Mouse (Mus musculus) neural tube, embryonic 14.5 days (tissue): ENCODE measurements at regions not wholly inside any gene's neighbourhood (a gene's known extent, or its start where the extent isn't known, plus 50 kb on each side); places are given as distances from the start of the nearest gene placed in this dataset.
"Not testable (repeated sequence)": the region's sequence is repeated elsewhere in the genome, so short reads cannot be mapped to it uniquely, and the experiment has no call there.

Experiments used
- ATAC-seq: fragments of 200-750 bp; cut with Nextera tagmentation; 2 replicates; pipeline ENCODE4 v1.8.0; 2017; ENCODE audit warnings: low read depth, mild to moderate bottlenecking, moderate TSS enrichment, moderate library complexity
- H3K27ac ChIP-seq: fragments of 300-500 bp; sonication (generic); 2 replicates; pipeline ENCODE4 v1.5.1; 2014; ENCODE audit warnings: low read depth, mild to moderate bottlenecking, control low read depth, low read length, moderate library complexity, mixed read lengths
- H3K27me3 ChIP-seq: fragments of 300-500 bp; sonication (generic); 2 replicates; pipeline ENCODE4 v1.6.1; 2014; ENCODE audit warnings: low read length; ENCODE audit not compliant: control insufficient read depth, insufficient read depth
- H3K36me3 ChIP-seq: fragments of 300-500 bp; sonication (generic); 2 replicates; pipeline ENCODE4 v1.6.1; 2014; ENCODE audit warnings: low read length, mixed read lengths; ENCODE audit not compliant: control insufficient read depth, insufficient read depth
- H3K4me1 ChIP-seq: fragments of 300-500 bp; sonication (generic); 2 replicates; pipeline ENCODE4 v1.6.1; 2014; ENCODE audit warnings: low read length; ENCODE audit not compliant: control insufficient read depth, insufficient read depth
- H3K4me2 ChIP-seq: fragments of 300-500 bp; sonication (generic); 2 replicates; pipeline ENCODE4 v1.6.1; 2014; ENCODE audit warnings: mild to moderate bottlenecking, low read depth, low read length, control low read depth
- H3K4me3 ChIP-seq: fragments of 300-500 bp; sonication (generic); 2 replicates; pipeline ENCODE4 v1.5.1; 2014; ENCODE audit warnings: low read depth, low read length, control low read depth, mixed read lengths
- H3K9ac ChIP-seq: fragments of 300-500 bp; sonication (generic); replicated peaks from 2 replicates; pipeline ENCODE4 v1.6.1; 2014; ENCODE audit warnings: low read depth, mild to moderate bottlenecking, control low read depth, low read length, mixed read lengths
- H3K9me3 ChIP-seq: fragments of 300-500 bp; sonication (generic); 2 replicates; pipeline ENCODE4 v1.6.1; 2016; ENCODE audit warnings: low read length; ENCODE audit not compliant: control insufficient read depth
- WGBS: fragments of 180-500 bp; shearing (Covaris S2); extraction: QIAGEN DNeasy Blood & Tissue Kit; methylation state at CpG from one replicate; pipeline ENCODE4 v1.1.7; 2014; 5-methylcytosine and 5-hydroxymethylcytosine counted together

- no peak for ATAC-seq
- Histone ChIP-seq H3K4me1 (no peaks in the 10 kb centered on the region), H3K36me3 (no peaks in the 10 kb centered on the region), H3K9me3 (no peaks in the 10 kb centered on the region), H3K27ac (no peak overlapping the region), H3K4me2 (no peak overlapping the region), H3K4me3 (no peak overlapping the region), H3K9ac (no peak overlapping the region), H3K27me3 (no peaks in the 10 kb centered on the region)
- 88% methylated on average over 5 of the region's 5 CpGs for WGBS
Measured at GRCm38 (mm10) chr2:92664939-92665338, 65.4 kb downstream of the Chst1 start.

- Histone ChIP-seq H3K9me3 (no peaks in the 10 kb centered on the region), H3K27me3 (no peaks in the 10 kb centered on the region), H3K4me2 (no peak overlapping the region), H3K4me1 (no peaks in the 10 kb centered on the region), H3K27ac (no peak overlapping the region), H3K36me3 (no peaks in the 10 kb centered on the region), H3K4me3 (no peak overlapping the region), H3K9ac (no peak overlapping the region)
- 92% methylated on average over 1 of the region's 1 CpGs for WGBS
- no peak for ATAC-seq
Measured at GRCm38 (mm10) chr2:92667192-92667591, 67.7 kb downstream of the Chst1 start.

DNA sequence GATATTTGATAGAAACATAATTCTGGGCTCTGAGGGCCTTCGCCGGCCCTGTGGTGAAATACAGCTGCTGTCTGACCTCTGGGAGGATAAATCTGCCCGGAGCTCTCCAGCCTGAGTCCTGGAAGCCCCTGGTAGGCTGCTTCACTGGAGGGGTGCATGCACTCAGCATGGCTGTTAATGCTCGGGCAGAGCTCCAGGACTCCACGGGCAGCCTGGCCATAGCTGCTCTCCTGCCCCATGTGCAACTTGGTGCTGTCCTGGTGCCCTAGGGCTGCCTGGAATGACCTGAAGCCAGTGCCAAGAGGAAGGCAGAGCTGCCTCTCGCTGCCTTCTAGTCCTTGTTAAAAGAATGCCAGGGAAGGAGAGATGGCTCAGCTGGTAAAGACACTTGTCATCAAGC lies 68.2 kb downstream of the Chst1 start:
- ATAC-seq: peak; percentile 49; the same call in 1 of the 2 replicates

GRCm38 (mm10) chr2:92669431-92670081 lies 70.0 kb downstream of the Chst1 start:
- H3K27ac ChIP-seq, H3K36me3 ChIP-seq, H3K4me3 ChIP-seq, H3K9me3 ChIP-seq, H3K4me2 ChIP-seq, H3K27me3 ChIP-seq, H3K9ac ChIP-seq, H3K4me1 ChIP-seq, ATAC-seq: not testable (repeated sequence)
- 29% methylated on average over 9 of the region's 10 CpGs for WGBS

More for the DNA sequence above, 68.2 kb downstream of the Chst1 start:
- no peaks in the 10 kb centered on the region for H3K9me3 ChIP-seq
- H3K9ac ChIP-seq: no peak overlapping the region
- H3K4me3 ChIP-seq: no peak overlapping the region
- no peaks in the 10 kb centered on the region for H3K4me1 ChIP-seq
- H3K27ac ChIP-seq: no peak overlapping the region
- 36% methylated on average over 6 of the region's 6 CpGs for WGBS
- H3K27me3 ChIP-seq: no peaks in the 10 kb centered on the region
- no peaks in the 10 kb centered on the region for H3K36me3 ChIP-seq
- H3K4me2 ChIP-seq: no peak overlapping the region

DNA sequence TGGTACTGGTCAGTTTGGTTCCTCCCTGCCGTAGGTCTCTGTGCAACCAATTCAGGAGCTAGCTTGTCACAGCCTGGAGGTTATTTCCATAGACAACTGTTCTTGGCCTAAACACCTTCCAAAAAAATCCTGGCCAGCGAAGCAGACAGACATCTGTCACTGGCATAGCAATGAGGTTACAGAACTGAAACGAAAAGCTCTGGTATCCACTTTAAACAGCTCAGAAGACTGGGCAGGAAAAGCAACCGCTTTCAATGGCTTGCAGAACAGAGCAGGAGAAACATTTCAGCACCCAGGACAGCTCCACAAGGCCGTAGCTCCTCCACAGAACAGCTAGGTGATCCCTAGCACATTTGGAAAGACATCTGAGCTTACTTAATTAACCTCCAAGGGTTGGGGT lies 72.1 kb downstream of the Chst1 start:
- Histone ChIP-seq H3K4me3 (no peak overlapping the region), H3K9me3 (no peaks in the 10 kb centered on the region), H3K27me3 (no peaks in the 10 kb centered on the region), H3K27ac (no peak overlapping the region), H3K36me3 (no peaks in the 10 kb centered on the region), H3K4me2 (no peak overlapping the region), H3K9ac (no peak overlapping the region), H3K4me1 (no peaks in the 10 kb centered on the region)
- no peak for ATAC-seq
- 44% methylated on average over 5 of the region's 5 CpGs for WGBS

- no peaks in the 10 kb centered on the region for H3K4me1 ChIP-seq
- no peaks in the 10 kb centered on the region for H3K27me3 ChIP-seq
- no peaks in the 10 kb centered on the region for H3K36me3 ChIP-seq
- no peak overlapping the region for H3K4me3 ChIP-seq
- no peak for ATAC-seq
- 80% methylated on average over 4 of the region's 4 CpGs for WGBS
- no peak overlapping the region for H3K4me2 ChIP-seq
- H3K27ac ChIP-seq: no peak overlapping the region
- no peak overlapping the region for H3K9ac ChIP-seq
- H3K9me3 ChIP-seq: no peaks in the 10 kb centered on the region
Measured at GRCm38 (mm10) chr2:92672106-92672505, 72.6 kb downstream of the Chst1 start.

- no peak overlapping the region for H3K27ac ChIP-seq
- WGBS: 85% methylated on average over 9 of the region's 9 CpGs
- H3K4me3 ChIP-seq: no peak overlapping the region
- H3K9ac ChIP-seq: no peak overlapping the region
- H3K9me3 ChIP-seq: no peaks in the 10 kb centered on the region
- no peak overlapping the region for H3K4me2 ChIP-seq
- H3K4me1 ChIP-seq: no peaks in the 10 kb centered on the region
- no peak for ATAC-seq
- no peaks in the 10 kb centered on the region for H3K36me3 ChIP-seq
- no peaks in the 10 kb centered on the region for H3K27me3 ChIP-seq
Measured at GRCm38 (mm10) chr2:92673064-92673813, 73.7 kb downstream of the Chst1 start.

GRCm38 (mm10) chr2:92673931-92674330 lies 74.4 kb downstream of the Chst1 start:
- H3K36me3 ChIP-seq: no peaks in the 10 kb centered on the region
- no peak overlapping the region for H3K4me3 ChIP-seq
- ATAC-seq: no peak
- no peak overlapping the region for H3K4me2 ChIP-seq
- H3K9ac ChIP-seq: no peak overlapping the region
- H3K27ac ChIP-seq: no peak overlapping the region
- no peaks in the 10 kb centered on the region for H3K9me3 ChIP-seq
- 19% methylated on average over 4 of the region's 4 CpGs for WGBS
- H3K27me3 ChIP-seq: no peaks in the 10 kb centered on the region
- H3K4me1 ChIP-seq: no peaks in the 10 kb centered on the region

- Histone ChIP-seq H3K36me3 (no peaks in the 10 kb centered on the region), H3K4me2 (no peak overlapping the region), H3K9me3 (no peaks in the 10 kb centered on the region), H3K9ac (no peak overlapping the region), H3K27ac (no peak overlapping the region), H3K4me1 (no peaks in the 10 kb centered on the region), H3K27me3 (no peaks in the 10 kb centered on the region), H3K4me3 (no peak overlapping the region)
- WGBS: 51% methylated on average over 9 of the region's 9 CpGs
- no peak for ATAC-seq
Measured at GRCm38 (mm10) chr2:92675247-92675646, 75.7 kb downstream of the Chst1 start.
